Mouse (Mus musculus) bone marrow macrophage, adult 2 months (primary cell): Measurements from ENCODE around the gene Wdr81.

Experiments
- CTCF ChIP-seq: IDR thresholded peaks from 2 replicates; pipeline ENCODE4 v1.5.1; 2012; ENCODE audit warnings: low read depth, mild to moderate bottlenecking, low read length, moderate library complexity
- POLR2A ChIP-seq: IDR thresholded peaks from 2 replicates; pipeline ENCODE4 v1.6.1; 2012; ENCODE audit warnings: mild to moderate bottlenecking, low read depth, low read length, borderline replicate concordance

DNA sequence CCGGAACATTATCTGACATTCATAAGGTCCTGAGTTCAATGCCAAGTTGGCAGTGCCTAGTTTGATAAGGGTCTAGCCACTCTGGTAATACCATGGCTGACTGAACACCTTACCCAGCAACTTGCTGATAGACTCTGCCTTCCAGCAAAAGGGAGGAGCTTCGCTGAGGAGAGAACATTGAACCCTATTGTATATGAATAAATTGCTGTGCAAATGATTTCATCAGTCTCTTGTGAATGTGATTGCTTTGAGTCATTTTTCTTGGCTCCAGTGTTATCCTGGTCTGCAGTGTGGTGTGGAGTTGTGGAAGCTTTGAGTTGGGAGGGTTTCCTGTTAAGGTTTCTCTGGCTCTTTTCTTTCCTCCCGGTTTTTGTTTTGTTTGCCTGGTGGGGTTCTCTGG, 16.2 kb upstream of the Wdr81 start:
- no peak for TF ChIP-seq CTCF
- TF ChIP-seq POLR2A: no peak
